Mouse (Mus musculus) embryonic facial prominence, embryonic 10.5 days (tissue): ENCODE results near the gene Cldn5. TPM values are rescaled to one million over a fixed set of nuclear protein-coding genes. Genes with fewer than 3 reads are reported as not detected.
A peak's percentile ranks its signal among the peaks of the same experiment; 100 is the strongest.

Source experiments
- DNase-seq: peaks from one replicate; pipeline ENCODE4 v3.0.0-alpha.2; 2017; ENCODE audit warnings: low spot score
- H3K27ac ChIP-seq: fragments of 300-500 bp; sonication (generic); replicated peaks from 2 replicates; pipeline ENCODE4 v1.5.1; 2016; ENCODE audit warnings: mild to moderate bottlenecking
- H3K27me3 ChIP-seq: fragments of 300-500 bp; sonication (generic); replicated peaks from 2 replicates; pipeline ENCODE4 v1.6.1; 2016; ENCODE audit warnings: low read depth, mild to moderate bottlenecking; ENCODE audit not compliant: poor library complexity, severe bottlenecking
- H3K36me3 ChIP-seq: fragments of 300-500 bp; sonication (generic); replicated peaks from 2 replicates; pipeline ENCODE4 v1.6.1; 2016; ENCODE audit warnings: mild to moderate bottlenecking, moderate library complexity
- H3K4me1 ChIP-seq: fragments of 300-500 bp; sonication (generic); 2 replicates; pipeline ENCODE4 v1.6.1; 2016
- H3K4me3 ChIP-seq: fragments of 300-500 bp; sonication (generic); 2 replicates; pipeline ENCODE4 v1.5.1; 2016; ENCODE audit warnings: mild to moderate bottlenecking, moderate library complexity
- H3K9me3 ChIP-seq: fragments of 300-500 bp; sonication (generic); 2 replicates; pipeline ENCODE4 v1.6.1; 2016; ENCODE audit warnings: mild to moderate bottlenecking
- WGBS: fragments of 180-500 bp; shearing (Covaris S2); methylation state at CpG from one replicate; pipeline ENCODE4 v1.1.7; 2016; 5-methylcytosine and 5-hydroxymethylcytosine counted together
- polyA plus RNA-seq: library from polyadenylated mRNA; unstranded; fragments of >200 nt; fragmentation: Nextera tagmentation; extraction: Ambion mirVana; gene quantifications from 2 replicates; pipeline ENCODE4 v1.2.1, GENCODE M21; 2016

Gene Cldn5
- polyA plus RNA-seq, 1 experiment from 2014 or later = 20.0 TPM

- DNase-seq = no peak
- 93% methylated on average over 11 of the region's 11 CpGs for WGBS
- Histone ChIP-seq H3K36me3 (peaks cover 99% of the 10 kb centered on the region), H3K27me3 (no peaks in the 10 kb centered on the region), H3K9me3 (no peaks in the 10 kb centered on the region), H3K4me3 (no peak overlapping the region), H3K4me1 (no peaks in the 10 kb centered on the region), H3K27ac (no peak overlapping the region)
Measured at GRCm38 (mm10) chr16:18795223-18795899, 18.7 kb downstream of the Cldn5 start.

GRCm38 (mm10) chr16:18796645-18797044 is 20.0 kb downstream of the Cldn5 start:
- 86% methylated on average over 7 of the region's 7 CpGs for WGBS
- H3K36me3 ChIP-seq = peaks cover 99% of the 10 kb centered on the region
- no peak for DNase-seq
- H3K27ac ChIP-seq = no peak overlapping the region
- H3K4me1 ChIP-seq = no peaks in the 10 kb centered on the region
- no peak overlapping the region for H3K4me3 ChIP-seq
- no peaks in the 10 kb centered on the region for H3K27me3 ChIP-seq
- no peaks in the 10 kb centered on the region for H3K9me3 ChIP-seq

GRCm38 (mm10) chr16:18798151-18798550 is 21.5 kb downstream of the Cldn5 start:
- H3K27ac ChIP-seq = no peak overlapping the region
- H3K4me3 ChIP-seq = no peak overlapping the region
- no peak for DNase-seq
- H3K36me3 ChIP-seq = peaks cover 94% of the 10 kb centered on the region
- 89% methylated on average over 5 of the region's 5 CpGs for WGBS
- H3K27me3 ChIP-seq = no peaks in the 10 kb centered on the region
- no peaks in the 10 kb centered on the region for H3K9me3 ChIP-seq
- H3K4me1 ChIP-seq = no peaks in the 10 kb centered on the region

- DNase-seq = peak; percentile 28
- 79% methylated on average over 2 of the region's 2 CpGs for WGBS
- Histone ChIP-seq H3K4me3 (no peak overlapping the region), H3K36me3 (peaks cover 91% of the 10 kb centered on the region), H3K27ac (no peak overlapping the region), H3K27me3 (no peaks in the 10 kb centered on the region), H3K4me1 (no peaks in the 10 kb centered on the region), H3K9me3 (no peaks in the 10 kb centered on the region)
Measured at GRCm38 (mm10) chr16:18798841-18799240, 22.2 kb downstream of the Cldn5 start.

- Histone ChIP-seq H3K9me3 (no peaks in the 10 kb centered on the region), H3K27ac (no peak overlapping the region), H3K4me3 (no peak overlapping the region), H3K27me3 (no peaks in the 10 kb centered on the region), H3K4me1 (peaks cover 7% of the 10 kb centered on the region), H3K36me3 (peaks cover 86% of the 10 kb centered on the region)
- DNase-seq = no peak
- 91% methylated on average over 2 of the region's 2 CpGs for WGBS
Measured at GRCm38 (mm10) chr16:18805746-18806145, 29.1 kb downstream of the Cldn5 start.

GRCm38 (mm10) chr16:18809001-18809400 is 32.4 kb downstream of the Cldn5 start:
- Histone ChIP-seq H3K36me3 (peaks cover 63% of the 10 kb centered on the region), H3K4me3 (no peak overlapping the region)

GRCm38 (mm10) chr16:18811032-18811431 is 34.4 kb downstream of the Cldn5 start:
- Histone ChIP-seq H3K27me3 (no peaks in the 10 kb centered on the region), H3K27ac (peak overlapping the region; percentile 88), H3K36me3 (peaks cover 58% of the 10 kb centered on the region), H3K9me3 (no peaks in the 10 kb centered on the region), H3K4me3 (peak overlapping the region; percentile 91), H3K4me1 (peaks cover 22% of the 10 kb centered on the region)
- DNase-seq = no peak
- WGBS = 9% methylated on average over 5 of the region's 5 CpGs

More at GRCm38 (mm10) chr16:18809001-18809400, 32.4 kb downstream of the Cldn5 start:
- DNase-seq = no peak
- H3K4me1 ChIP-seq = peaks cover 22% of the 10 kb centered on the region
- H3K27ac ChIP-seq = no peak overlapping the region
- no peaks in the 10 kb centered on the region for H3K27me3 ChIP-seq
- H3K9me3 ChIP-seq = no peaks in the 10 kb centered on the region
- 96% methylated on average over 5 of the region's 5 CpGs for WGBS

- peak; percentile 91 for DNase-seq
- Histone ChIP-seq H3K27me3 (no peaks in the 10 kb centered on the region), H3K4me1 (peaks cover 22% of the 10 kb centered on the region), H3K27ac (peak within 1 kb of the TSS; percentile 88), H3K4me3 (peak within 1 kb of the TSS; percentile 91), H3K36me3 (peaks cover 58% of the 10 kb centered on the region), H3K9me3 (no peaks in the 10 kb centered on the region)
- WGBS = under 1% methylated on average over 42 of the region's 42 CpGs
Measured at GRCm38 (mm10) chr16:18811468-18812384, 35.1 kb downstream of the Cldn5 start, which contains the start of the genes Ufd1 and Cdc45. Gene Ufd1 (plus strand): TSS chr16:18811779. Gene Cdc45 (minus strand): TSS chr16:18811987.

- peaks cover 22% of the 10 kb centered on the region for H3K4me1 ChIP-seq
- 3% methylated on average over 31 of the region's 31 CpGs for WGBS
- peak overlapping the region; percentile 88 for H3K27ac ChIP-seq
- no peak for DNase-seq
- H3K9me3 ChIP-seq = no peaks in the 10 kb centered on the region
- H3K27me3 ChIP-seq = no peaks in the 10 kb centered on the region
- peak overlapping the region; percentile 91 for H3K4me3 ChIP-seq
- H3K36me3 ChIP-seq = peaks cover 58% of the 10 kb centered on the region
Measured at GRCm38 (mm10) chr16:18812385-18812910, 35.8 kb downstream of the Cldn5 start.

- Histone ChIP-seq H3K27ac (no peak overlapping the region), H3K36me3 (peaks cover 100% of the 10 kb centered on the region), H3K27me3 (no peaks in the 10 kb centered on the region), H3K9me3 (no peaks in the 10 kb centered on the region), H3K4me3 (no peak overlapping the region), H3K4me1 (no peaks in the 10 kb centered on the region)
- 82% methylated on average over 1 of the region's 1 CpGs for WGBS
- DNase-seq = no peak
Measured at GRCm38 (mm10) chr16:18822356-18822755, 45.7 kb downstream of the Cldn5 start.

GRCm38 (mm10) chr16:18822925-18823324 is 46.3 kb downstream of the Cldn5 start:
- Histone ChIP-seq H3K36me3 (peaks cover 100% of the 10 kb centered on the region), H3K4me1 (no peaks in the 10 kb centered on the region), H3K27me3 (no peaks in the 10 kb centered on the region), H3K9me3 (no peaks in the 10 kb centered on the region), H3K27ac (no peak overlapping the region), H3K4me3 (no peak overlapping the region)
- no peak for DNase-seq
- 85% methylated on average over 4 of the region's 4 CpGs for WGBS
